Comparison of ENCODE assay signal across 8 mouse cellular contexts in genomic region chr14:120278290-120279244, GRCm38 (mm10). TPM values are rescaled to one million over a fixed set of nuclear protein-coding genes. Genes with fewer than 3 reads are reported as not detected.
DNase-seq lines count a peak whose midpoint lies in the region; ATAC-seq and TF ChIP-seq lines count a peak whose summit lies in the region.

No protein-coding gene starts in this region.

- peak overlapping the region; percentile 76 for H3K27ac ChIP-seq in kidney, embryonic 14.5 days (ENCODE audit: low read depth, low read length)
- no peak overlapping the region for H3K27ac ChIP-seq in neural tube, embryonic 14.5 days (ENCODE audit: low read depth, low read length)

- H3K4me3 ChIP-seq in kidney, embryonic 14.5 days (ENCODE audit: low read length), result peak overlapping the region; percentile 62; the same call in 1 of the 2 replicates
- H3K4me3 ChIP-seq in lung, adult 2 months (replicated peaks; ENCODE audit: extremely low read depth, low read depth, low read length), result peak overlapping the region; percentile 1
- peak overlapping the region; percentile 4; the same call in 1 of the 2 replicates for H3K4me3 ChIP-seq in neural tube, embryonic 14.5 days (ENCODE audit: low read depth, low read length)

- H3K27me3 ChIP-seq in kidney, embryonic 14.5 days (ENCODE audit: control insufficient read depth, insufficient read depth, low read length), result no peaks in the 10 kb centered on the region
- no peaks in the 10 kb centered on the region for H3K27me3 ChIP-seq in neural tube, embryonic 14.5 days (ENCODE audit: control insufficient read depth, insufficient read depth, low read length)

- peak; percentile 75 for DNase-seq in adrenal gland, adult 2 months
- no peak for DNase-seq in adrenal gland, adult 8-10 months
- DNase-seq in thymus, postnatal 36 days, result peak; percentile 16 to 22
- no peak for DNase-seq in thymus, adult 18-20 months
- peak; percentile 66 for DNase-seq in lung, adult 2 months

- H3K9ac ChIP-seq in kidney, embryonic 14.5 days (ENCODE audit: low read depth, low read length), result peak overlapping the region; percentile 57; the same call in 1 of the 2 replicates
- H3K9ac ChIP-seq in neural tube, embryonic 14.5 days (replicated peaks; ENCODE audit: low read depth, low read length), result no peak overlapping the region

- WGBS in kidney, embryonic 14.5 days, result 41% methylated on average over 21 of the region's 21 CpGs
- WGBS in lung, adult 2 months, result 6% methylated on average over 21 of the region's 21 CpGs
- 41% methylated on average over 21 of the region's 21 CpGs for WGBS in neural tube, embryonic 14.5 days

- no peaks in the 10 kb centered on the region for H3K9me3 ChIP-seq in kidney, embryonic 14.5 days (ENCODE audit: control insufficient read depth, low read length)
- H3K9me3 ChIP-seq in neural tube, embryonic 14.5 days (ENCODE audit: control insufficient read depth, low read length), result no peaks in the 10 kb centered on the region

- H3K4me2 ChIP-seq in kidney, embryonic 14.5 days (replicated peaks; ENCODE audit: low read depth, low read length), result peak overlapping the region; percentile 89
- H3K4me2 ChIP-seq in neural tube, embryonic 14.5 days (ENCODE audit: low read depth, low read length), result peak overlapping the region; percentile 72

- peak; percentile 40 for ATAC-seq in granulocyte monocyte progenitor cell, adult 5-6 weeks (replicated peaks; ENCODE audit: poor library complexity, severe bottlenecking)
- no peak for ATAC-seq in kidney, embryonic 14.5 days (ENCODE audit: low FRiP score, low TSS enrichment)
- ATAC-seq in neural tube, embryonic 14.5 days (ENCODE audit: low read depth), result peak; percentile 36; the same call in 1 of the 2 replicates

- no peaks in the 10 kb centered on the region for H3K36me3 ChIP-seq in kidney, embryonic 14.5 days (ENCODE audit: control insufficient read depth, insufficient read depth, low read length)
- no peaks in the 10 kb centered on the region for H3K36me3 ChIP-seq in neural tube, embryonic 14.5 days (ENCODE audit: control insufficient read depth, insufficient read depth, low read length)

- TF ChIP-seq POLR2A in lung, adult 2 months (IDR thresholded peaks at IDR 0.05; ENCODE audit: borderline replicate concordance, extremely low read depth, low read depth, low read length), result 0 out of 2 replicates have a peak, but pooled peaks have one; percentile 4

- H3K4me1 ChIP-seq in kidney, embryonic 14.5 days (ENCODE audit: control insufficient read depth, insufficient read depth, low read length), result peaks cover 45% of the 10 kb centered on the region
- peaks cover 34% of the 10 kb centered on the region for H3K4me1 ChIP-seq in lung, adult 2 months (ENCODE audit: control insufficient read depth, insufficient read depth, low read length)
- peaks cover 27% of the 10 kb centered on the region for H3K4me1 ChIP-seq in neural tube, embryonic 14.5 days (ENCODE audit: control insufficient read depth, insufficient read depth, low read length)

- no peak for TF ChIP-seq CTCF in lung, adult 2 months (IDR thresholded peaks at IDR 0.05; ENCODE audit: insufficient read depth, low read length)

RNA-seq across cellular contexts. Expression of gene Mbnl2, which starts 3.1 kb away (rescaled TPM):
- 100 to 1,000 TPM; 219 to 232 TPM for total RNA-seq in adrenal gland, adult 2 months (2021)
- polyA plus RNA-seq in adrenal gland, adult 2 months (2012; rRNA removed), result 68.6 and 109 TPM in 2 replicates
- 100 to 1,000 TPM; 203 to 240 (median 218) TPM for total RNA-seq in adrenal gland, adult 8-10 months (2022)
- 55.0 and 74.3 TPM in 2 replicates for total RNA-seq in granulocyte monocyte progenitor cell, adult 5-6 weeks (2014; fragmentation: Nextera tagmentation)
- total RNA-seq in granulocyte monocyte progenitor cell, adult 5-6 weeks (2017), result 66.8 and 83.5 TPM in 2 replicates
- 61.3 and 84.9 TPM in 2 replicates for polyA plus RNA-seq in kidney, embryonic 14.5 days (2014; fragmentation: Nextera tagmentation; extraction: Ambion mirVana)
- polyA plus RNA-seq in lung, adult 2 months (2012; rRNA removed), result 121 and 130 TPM in 2 replicates
- polyA plus RNA-seq in neural tube, embryonic 14.5 days (2014; fragmentation: Nextera tagmentation; extraction: Ambion mirVana), result 17.9 and 39.5 TPM in 2 replicates

Comparison
In these comparisons a context has a peak if more than half of its experiments do, and no peak if none do; other contexts are left out.
1. DNase-seq: peak in adrenal gland, adult 2 months (single experiment), thymus, postnatal 36 days (2 of 2) and lung, adult 2 months (single experiment); none in adrenal gland, adult 8-10 months (single experiment) and thymus, adult 18-20 months (0 of 2).
2. H3K4me3 ChIP-seq: peak in every context shown above with its lines; median percentile 62 in kidney, embryonic 14.5 days; 4 in neural tube, embryonic 14.5 days; 1 in lung, adult 2 months.